Mouse (Mus musculus) stomach, embryonic 14.5 days (tissue): ENCODE results near the gene Cacng6. TPM values are rescaled to one million over a fixed set of nuclear protein-coding genes. Genes with fewer than 3 reads are reported as not detected.

Source experiments
- ATAC-seq: fragments of 200-750 bp; cut with Nextera tagmentation; 2 replicates; pipeline ENCODE4 v1.8.0; 2017; ENCODE audit warnings: low read depth, moderate TSS enrichment; ENCODE audit not compliant: insufficient number of reproducible peaks, insufficient read depth, low FRiP score
- H3K27ac ChIP-seq: fragments of 300-500 bp; sonication (generic); 2 replicates; pipeline ENCODE4 v1.5.1; 2014; ENCODE audit warnings: mild to moderate bottlenecking, low read length, moderate library complexity, mixed read lengths
- H3K27me3 ChIP-seq: fragments of 300-500 bp; sonication (generic); 2 replicates; pipeline ENCODE4 v1.6.1; 2014; ENCODE audit warnings: low read length, control low read depth, mixed read lengths; ENCODE audit not compliant: control insufficient read depth, insufficient read depth
- H3K36me3 ChIP-seq: fragments of 300-500 bp; sonication (generic); 2 replicates; pipeline ENCODE4 v1.6.1; 2014; ENCODE audit warnings: mild to moderate bottlenecking, control low read depth, low read length, moderate library complexity, mixed read lengths; ENCODE audit not compliant: control insufficient read depth, insufficient read depth
- H3K4me1 ChIP-seq: fragments of 300-500 bp; sonication (generic); 2 replicates; pipeline ENCODE4 v1.6.1; 2014; ENCODE audit warnings: low read length, control low read depth, mixed read lengths; ENCODE audit not compliant: control insufficient read depth, insufficient read depth
- H3K4me2 ChIP-seq: fragments of 300-500 bp; sonication (generic); replicated peaks from 2 replicates; pipeline ENCODE4 v1.6.1; 2014; ENCODE audit warnings: low read depth, low read length, control low read depth
- H3K4me3 ChIP-seq: fragments of 300-500 bp; sonication (generic); 2 replicates; pipeline ENCODE4 v1.5.1; 2014; ENCODE audit warnings: low read depth, low read length, control low read depth
- H3K9ac ChIP-seq: fragments of 300-500 bp; sonication (generic); replicated peaks from 2 replicates; pipeline ENCODE4 v1.6.1; 2014; ENCODE audit warnings: low read depth, mild to moderate bottlenecking, control low read depth, low read length, moderate library complexity, mixed read lengths
- H3K9me3 ChIP-seq: fragments of 300-500 bp; sonication (generic); 2 replicates; pipeline ENCODE4 v1.6.1; 2016; ENCODE audit warnings: low read depth, low read length, control low read depth; ENCODE audit not compliant: control insufficient read depth
- WGBS: fragments of 180-500 bp; shearing (Covaris S2); extraction: QIAGEN DNeasy Blood & Tissue Kit; methylation state at CpG from one replicate; pipeline ENCODE4 v1.1.7; 2014; 5-methylcytosine and 5-hydroxymethylcytosine counted together
- polyA plus RNA-seq: library from polyadenylated mRNA; unstranded; fragments of >200 nt; fragmentation: Nextera tagmentation; extraction: Ambion mirVana; gene quantifications from 2 replicates; pipeline ENCODE4 v1.2.1, GENCODE M21; 2014

Cacng6 gene
- polyA plus RNA-seq, 1 experiment from 2014 or later: 0.48 TPM

GRCm38 (mm10) chr7:3457841-3458217 lies 33.8 kb downstream of the Cacng6 start:
- Histone ChIP-seq H3K27me3 (no peaks in the 10 kb centered on the region), H3K4me3 (no peak overlapping the region), H3K36me3 (no peaks in the 10 kb centered on the region), H3K9ac (no peak overlapping the region), H3K4me2 (no peak overlapping the region), H3K27ac (no peak overlapping the region), H3K4me1 (no peaks in the 10 kb centered on the region), H3K9me3 (no peaks in the 10 kb centered on the region)
- ATAC-seq: no peak
- 73% methylated on average over 9 of the region's 9 CpGs for WGBS

- no peaks in the 10 kb centered on the region for H3K9me3 ChIP-seq
- no peaks in the 10 kb centered on the region for H3K36me3 ChIP-seq
- no peak overlapping the region for H3K27ac ChIP-seq
- WGBS: 87% methylated on average over 8 of the region's 8 CpGs
- no peak overlapping the region for H3K4me3 ChIP-seq
- no peak overlapping the region for H3K9ac ChIP-seq
- H3K4me2 ChIP-seq: no peak overlapping the region
- H3K27me3 ChIP-seq: no peaks in the 10 kb centered on the region
- ATAC-seq: no peak
- no peaks in the 10 kb centered on the region for H3K4me1 ChIP-seq
Measured at GRCm38 (mm10) chr7:3460261-3460660, 36.3 kb downstream of the Cacng6 start.

- no peak for ATAC-seq
- Histone ChIP-seq H3K4me1 (no peaks in the 10 kb centered on the region), H3K9ac (no peak overlapping the region), H3K4me3 (no peak overlapping the region), H3K36me3 (no peaks in the 10 kb centered on the region), H3K9me3 (no peaks in the 10 kb centered on the region), H3K4me2 (no peak overlapping the region), H3K27ac (no peak overlapping the region), H3K27me3 (no peaks in the 10 kb centered on the region)
- WGBS: 84% methylated on average over 4 of the region's 4 CpGs
Measured at GRCm38 (mm10) chr7:3463306-3463705, 39.3 kb downstream of the Cacng6 start.

DNA sequence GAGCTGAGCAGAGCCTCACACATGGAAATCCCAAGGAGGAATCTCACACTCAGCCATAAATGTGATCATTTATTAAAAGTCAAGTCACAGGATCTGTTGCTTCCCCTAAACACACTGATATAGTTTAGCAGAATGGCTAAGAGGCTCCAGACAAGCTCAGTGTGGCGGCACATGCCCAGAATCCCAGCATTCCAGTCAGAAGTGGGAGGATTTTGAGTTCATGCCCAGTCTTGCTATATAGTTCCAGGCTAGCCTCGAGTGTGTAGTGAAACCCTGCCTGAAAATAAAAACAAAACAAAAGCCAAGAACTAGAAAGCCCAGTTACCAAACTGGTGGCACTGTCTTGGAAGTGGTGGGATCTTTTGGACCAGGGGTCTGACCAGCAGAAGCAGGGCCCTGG lies 44.6 kb downstream of the Cacng6 start:
- Histone ChIP-seq H3K4me3 (no peak overlapping the region), H3K36me3 (no peaks in the 10 kb centered on the region), H3K4me1 (no peaks in the 10 kb centered on the region), H3K9me3 (no peaks in the 10 kb centered on the region), H3K27ac (no peak overlapping the region), H3K27me3 (no peaks in the 10 kb centered on the region), H3K4me2 (no peak overlapping the region), H3K9ac (no peak overlapping the region)
- 70% methylated on average over 2 of the region's 2 CpGs for WGBS
- no peak for ATAC-seq

GRCm38 (mm10) chr7:3472774-3473173 lies 48.8 kb downstream of the Cacng6 start:
- Histone ChIP-seq H3K4me3 (no peak overlapping the region), H3K36me3 (no peaks in the 10 kb centered on the region), H3K27ac (no peak overlapping the region), H3K9me3 (no peaks in the 10 kb centered on the region), H3K27me3 (no peaks in the 10 kb centered on the region), H3K4me1 (no peaks in the 10 kb centered on the region), H3K4me2 (no peak overlapping the region), H3K9ac (no peak overlapping the region)
- 79% methylated on average over 3 of the region's 3 CpGs for WGBS
- no peak for ATAC-seq

GRCm38 (mm10) chr7:3474291-3475080 lies 50.5 kb downstream of the Cacng6 start:
- Histone ChIP-seq H3K4me2 (peak overlapping the region; percentile 24; the same call in 1 of the 2 replicates), H3K4me1 (no peaks in the 10 kb centered on the region), H3K36me3 (no peaks in the 10 kb centered on the region), H3K27me3 (no peaks in the 10 kb centered on the region), H3K9me3 (no peaks in the 10 kb centered on the region), H3K27ac (no peak overlapping the region), H3K9ac (no peak overlapping the region), H3K4me3 (no peak overlapping the region)
- 6% methylated on average over 19 of the region's 19 CpGs for WGBS
- peak; percentile 33; the same call in 1 of the 2 replicates for ATAC-seq

- no peaks in the 10 kb centered on the region for H3K36me3 ChIP-seq
- no peak for ATAC-seq
- H3K4me1 ChIP-seq: no peaks in the 10 kb centered on the region
- no peak overlapping the region for H3K27ac ChIP-seq
- H3K9me3 ChIP-seq: no peaks in the 10 kb centered on the region
- no peak overlapping the region for H3K9ac ChIP-seq
- H3K27me3 ChIP-seq: no peaks in the 10 kb centered on the region
- H3K4me2 ChIP-seq: no peak overlapping the region
- WGBS: 68% methylated on average over 5 of the region's 5 CpGs
- H3K4me3 ChIP-seq: no peak overlapping the region
Measured at GRCm38 (mm10) chr7:3476728-3477127, 52.7 kb downstream of the Cacng6 start.

DNA sequence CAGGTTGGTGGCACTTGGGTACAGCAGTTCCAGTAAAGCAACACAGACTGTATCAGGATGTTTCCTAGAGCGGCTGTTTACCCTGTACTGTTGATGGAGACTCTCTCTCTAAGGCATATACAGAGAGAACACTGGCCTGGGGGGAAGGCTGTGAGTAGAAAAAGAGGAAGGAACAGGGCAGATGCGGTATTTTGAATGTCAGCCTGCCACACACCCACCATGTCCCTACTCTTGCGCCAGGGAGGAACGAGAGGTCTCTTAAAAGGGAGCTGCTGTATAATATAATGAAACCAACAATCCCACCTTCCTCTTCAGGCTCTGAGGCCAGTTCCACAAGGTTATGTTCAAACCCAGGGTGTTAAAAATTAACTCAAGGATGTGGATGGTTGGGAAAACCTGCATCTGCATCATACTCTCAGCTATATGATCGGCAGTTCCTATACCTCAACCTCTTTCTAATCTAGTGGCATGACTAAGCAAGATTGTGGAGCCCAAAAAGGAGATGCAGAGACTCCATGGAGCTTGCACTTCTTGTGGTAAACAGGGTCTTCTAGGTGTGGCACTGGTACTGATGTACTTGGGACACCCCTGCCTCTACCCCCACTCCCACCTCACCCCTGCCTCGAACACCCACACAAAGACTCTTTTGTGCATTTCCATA lies 58.1 kb downstream of the Cacng6 start:
- Histone ChIP-seq H3K9me3 (no peaks in the 10 kb centered on the region), H3K27ac (no peak overlapping the region), H3K4me3 (no peak overlapping the region), H3K9ac (no peak overlapping the region), H3K27me3 (no peaks in the 10 kb centered on the region), H3K4me2 (no peak overlapping the region), H3K36me3 (no peaks in the 10 kb centered on the region), H3K4me1 (no peaks in the 10 kb centered on the region)
- ATAC-seq: no peak
- 84% methylated on average over 6 of the region's 6 CpGs for WGBS
